Mouse (Mus musculus) MEL (cell line): ENCODE measurements around the gene Nqo1. TPM values are rescaled to one million over a fixed set of nuclear protein-coding genes. Genes with fewer than 3 reads are reported as not detected.

Source experiments
- DNase-seq: peaks from one replicate; pipeline ENCODE4 v3.0.0; 2011; ENCODE audit warnings: low read depth, low spot score
- H3K27ac ChIP-seq: 2 replicates; pipeline ENCODE4 v1.5.1; 2012; ENCODE audit warnings: low read depth, mild to moderate bottlenecking, control low read depth, low read length, moderate library complexity; ENCODE audit not compliant: control insufficient read depth
- H3K27me3 ChIP-seq, 2 experiments: fragments of 150-350 bp in 1 of 2; sonication (generic) in 1 of 2; 2 replicates each; pipeline ENCODE4 v1.6.1; 2012; ENCODE audit warnings: low read length in 2 of 2, mild to moderate bottlenecking in 2 of 2, improper control_type of control experiment in 1 of 2, moderate library complexity in 1 of 2; ENCODE audit not compliant: insufficient read depth in 2 of 2, control insufficient read depth in 1 of 2
- H3K36me3 ChIP-seq, 2 experiments: 2 replicates each; pipeline ENCODE4 v1.6.1; 2012 to 2014; ENCODE audit warnings: low read length in 2 of 2, improper control_type of control experiment in 1 of 2, inconsistent platforms in 1 of 2, mild to moderate bottlenecking in 1 of 2; ENCODE audit not compliant: insufficient read depth in 2 of 2, control insufficient read depth in 1 of 2
- H3K4me1 ChIP-seq, 2 experiments: fragments of 150-350 bp in 1 of 2; sonication (generic) in 1 of 2; 2 replicates each; pipeline ENCODE4 v1.6.1; 2012; ENCODE audit warnings: low read length in 2 of 2, improper control_type of control experiment in 1 of 2, mild to moderate bottlenecking in 1 of 2; ENCODE audit not compliant: insufficient read depth in 2 of 2, control insufficient read depth in 1 of 2
- H3K4me3 ChIP-seq, 2 experiments: fragments of 150-350 bp in 1 of 2; sonication (generic) in 1 of 2; 2 replicates each; pipeline ENCODE4 v1.5.1; 2012; ENCODE audit warnings: low read depth in 2 of 2, low read length in 2 of 2, mild to moderate bottlenecking in 2 of 2, moderate library complexity in 2 of 2, control low read depth in 1 of 2, improper control_type of control experiment in 1 of 2; ENCODE audit not compliant: control insufficient read depth in 1 of 2, insufficient read depth in 1 of 2
- H3K79me2 ChIP-seq: 2 replicates; pipeline ENCODE4 v1.6.1; 2012; ENCODE audit warnings: mild to moderate bottlenecking, low read length, moderate library complexity; ENCODE audit not compliant: control insufficient read depth, poor library complexity, insufficient read depth
- H3K9ac ChIP-seq: 2 replicates; pipeline ENCODE4 v1.6.1; 2012; ENCODE audit warnings: low read depth, mild to moderate bottlenecking, control low read depth, low read length, moderate library complexity; ENCODE audit not compliant: control insufficient read depth, poor library complexity, severe bottlenecking
- H3K9me3 ChIP-seq: fragments of 150-350 bp; sonication (generic); replicated peaks from 2 replicates; pipeline ENCODE4 v1.6.1; 2012; ENCODE audit warnings: mild to moderate bottlenecking, low read length, improper control_type of control experiment, moderate library complexity; ENCODE audit not compliant: insufficient read depth
- CHD1 ChIP-seq: IDR thresholded peaks from 2 replicates; pipeline ENCODE4 v1.6.1; 2012; ENCODE audit warnings: low read depth, mild to moderate bottlenecking, inconsistent platforms, low read length, improper control_type of control experiment
- CTCF ChIP-seq, 3 experiments: IDR thresholded peaks in 2 of 3; conservative IDR thresholded peaks in 1 of 3; 2 replicates each; pipeline ENCODE4 v1.5.1; 2011 to 2012; ENCODE audit warnings: low read length in 3 of 3, low read depth in 2 of 3, mild to moderate bottlenecking in 2 of 3, improper control_type of control experiment in 1 of 3, inconsistent platforms in 1 of 3, mixed read lengths in 1 of 3, moderate library complexity in 1 of 3; ENCODE audit not compliant: control insufficient read depth in 1 of 3, insufficient read depth in 1 of 3, poor library complexity in 1 of 3, severe bottlenecking in 1 of 3
- EP300 ChIP-seq, 2 experiments: IDR thresholded peaks; 2 replicates each; pipeline ENCODE4 v1.6.1; 2011; ENCODE audit warnings: improper control_type of control experiment in 2 of 2, low read length in 2 of 2, low read depth in 1 of 2, mild to moderate bottlenecking in 1 of 2
- GABPA ChIP-seq: IDR thresholded peaks from 2 replicates; pipeline ENCODE4 v1.6.1; 2012; ENCODE audit warnings: low read depth, mild to moderate bottlenecking, inconsistent platforms, low read length, improper control_type of control experiment, moderate library complexity
- HCFC1 ChIP-seq: IDR thresholded peaks from 2 replicates; pipeline ENCODE4 v1.6.1; 2012; ENCODE audit warnings: low read depth, mild to moderate bottlenecking, inconsistent platforms, low read length, improper control_type of control experiment, moderate library complexity
- JUND ChIP-seq: IDR thresholded peaks from 2 replicates; pipeline ENCODE4 v1.6.1; 2011; ENCODE audit warnings: low read depth, mild to moderate bottlenecking, improper control_type of control experiment, low read length
- KAT2A ChIP-seq: conservative IDR thresholded peaks from 2 replicates; pipeline ENCODE4 v1.6.1; 2012; ENCODE audit warnings: low read depth, low read length, improper control_type of control experiment, inconsistent platforms
- MAFK ChIP-seq: IDR thresholded peaks from 2 replicates; pipeline ENCODE4 v1.6.1; 2011; ENCODE audit warnings: low read depth, mild to moderate bottlenecking, low read length, improper control_type of control experiment, borderline replicate concordance
- MAZ ChIP-seq: IDR thresholded peaks from 2 replicates; pipeline ENCODE4 v1.6.1; 2012; ENCODE audit warnings: low read depth, mild to moderate bottlenecking, inconsistent platforms, low read length, improper control_type of control experiment
- MEF2A ChIP-seq: IDR thresholded peaks from 2 replicates; pipeline ENCODE4 v1.6.1; 2014; ENCODE audit warnings: low read depth, mild to moderate bottlenecking, inconsistent platforms, low read length, improper control_type of control experiment; ENCODE audit not compliant: poor library complexity, insufficient replicate concordance, severe bottlenecking; ENCODE audit errors: extremely low read depth
- MXI1 ChIP-seq: IDR thresholded peaks from 2 replicates; pipeline ENCODE4 v1.6.1; 2011; ENCODE audit warnings: mild to moderate bottlenecking, low read depth, low read length, improper control_type of control experiment
- MYB ChIP-seq: IDR thresholded peaks from 2 replicates; pipeline ENCODE4 v1.6.1; 2011; ENCODE audit warnings: mild to moderate bottlenecking, low read depth, low read length, improper control_type of control experiment
- MYC ChIP-seq: IDR thresholded peaks from 2 replicates; pipeline ENCODE4 v1.6.1; 2011; ENCODE audit warnings: low read depth, mild to moderate bottlenecking, low read length, improper control_type of control experiment, moderate library complexity
- NELFE ChIP-seq: IDR thresholded peaks from 2 replicates; pipeline ENCODE4 v1.6.1; 2011; ENCODE audit warnings: low read depth, low read length, improper control_type of control experiment
- NRF1 ChIP-seq: IDR thresholded peaks from 2 replicates; pipeline ENCODE4 v1.6.1; 2014; ENCODE audit warnings: low read depth, mild to moderate bottlenecking, inconsistent platforms, low read length, improper control_type of control experiment, moderate library complexity; ENCODE audit not compliant: poor library complexity, insufficient read depth, severe bottlenecking
- POLR2A ChIP-seq, 2 experiments: IDR thresholded peaks; 2 replicates each; pipeline ENCODE4 v1.6.1; 2011 to 2012; ENCODE audit warnings: low read length in 2 of 2, mild to moderate bottlenecking in 2 of 2, control low read depth in 1 of 2, improper control_type of control experiment in 1 of 2, low read depth in 1 of 2, moderate library complexity in 1 of 2; ENCODE audit not compliant: control insufficient read depth in 1 of 2, insufficient read depth in 1 of 2, poor library complexity in 1 of 2
- RAD21 ChIP-seq: IDR thresholded peaks from 2 replicates; pipeline ENCODE4 v1.6.1; 2011; ENCODE audit warnings: mild to moderate bottlenecking, low read depth, low read length, improper control_type of control experiment
- RCOR1 ChIP-seq: IDR thresholded peaks from 2 replicates; pipeline ENCODE4 v1.6.1; 2012; ENCODE audit warnings: low read depth, mild to moderate bottlenecking, inconsistent platforms, low read length, improper control_type of control experiment
- SMC3 ChIP-seq: IDR thresholded peaks from 2 replicates; pipeline ENCODE4 v1.6.1; 2011; ENCODE audit warnings: low read depth, low read length, improper control_type of control experiment
- TBP ChIP-seq: IDR thresholded peaks from 2 replicates; pipeline ENCODE4 v1.8.0; 2011; ENCODE audit warnings: low read depth, low read length, improper control_type of control experiment
- TCF12 ChIP-seq: IDR thresholded peaks from 2 replicates; pipeline ENCODE4 v1.6.1; 2014; ENCODE audit warnings: low read depth, mild to moderate bottlenecking, inconsistent platforms, low read length, improper control_type of control experiment, moderate library complexity
- ZC3H11A ChIP-seq: IDR thresholded peaks from 2 replicates; pipeline ENCODE4 v1.6.1; 2012; ENCODE audit warnings: low read depth, mild to moderate bottlenecking, inconsistent platforms, low read length, improper control_type of control experiment
- ZKSCAN1 ChIP-seq: IDR thresholded peaks from 2 replicates; pipeline ENCODE4 v1.6.1; 2012; ENCODE audit warnings: low read depth, mild to moderate bottlenecking, inconsistent platforms, low read length, improper control_type of control experiment, moderate library complexity
- ZNF384 ChIP-seq: IDR thresholded peaks from 2 replicates; pipeline ENCODE4 v1.6.1; 2012; ENCODE audit warnings: low read depth, mild to moderate bottlenecking, inconsistent platforms, low read length, improper control_type of control experiment
- polyA plus RNA-seq, 2 experiments: library from polyadenylated mRNA; stranded (reverse) in 1 of 2; unstranded in 1 of 2; fragments of >175 nt in 1 of 2; fragments of >200 nt in 1 of 2; gene quantifications; 2 replicates each; pipeline versions ENCODE4 v1.2.1 to v1.2.4; 2012; ENCODE audit warnings: low replicate concordance in 2 of 2, low read depth in 1 of 2; ENCODE audit not compliant: insufficient read length in 2 of 2, insufficient read depth in 1 of 2, missing spikeins in 1 of 2
- total RNA-seq: library from RNA; depleted of rRNA; stranded (reverse); fragments of 300-350 nt; gene quantifications from 2 replicates; pipeline ENCODE4 v1.2.3, GENCODE M21; 2012

Nqo1 gene
- total and polyA plus RNA-seq, 3 experiments: 8.0 to 8.8 TPM; not detected in 1

DNA sequence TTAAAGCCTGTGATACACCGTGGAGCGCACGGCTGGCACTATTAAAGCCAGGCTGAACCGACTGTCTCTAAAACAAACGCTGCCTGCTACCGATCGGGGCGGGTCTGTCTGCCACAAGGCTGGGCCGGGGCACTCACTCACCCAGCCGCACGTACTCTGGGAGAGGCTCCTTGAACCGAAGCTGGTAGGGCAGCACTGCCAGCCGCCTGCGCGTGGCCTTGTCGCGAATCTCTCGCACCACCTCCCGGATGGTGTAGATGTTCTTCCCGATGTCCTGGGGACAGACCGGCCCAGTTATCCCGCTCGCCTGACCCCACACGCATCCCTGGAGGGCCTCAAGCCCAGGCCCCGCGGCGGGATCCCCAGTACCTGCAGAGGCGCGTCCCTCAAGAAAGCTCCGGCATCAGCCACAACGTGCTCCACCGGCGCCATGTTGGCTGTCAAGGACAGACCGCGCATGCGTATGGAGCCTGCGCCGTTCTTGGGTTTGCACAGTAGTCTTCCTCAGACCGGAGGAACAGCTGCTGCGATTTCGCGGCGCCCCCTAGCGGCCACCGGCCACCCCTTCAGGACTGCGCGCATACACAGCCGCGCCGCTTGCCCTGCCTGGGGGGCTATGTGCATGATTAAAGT is 21.7 kb upstream of the Nqo1 start, which contains the start of gene Nob1 (continued):
- TF ChIP-seq CTCF (IDR thresholded peaks at IDR 0.05 in 2 of 3, conservative IDR thresholded peaks at IDR 0.05 in 1 of 3; ENCODE audit: control insufficient read depth in 1 of 3, insufficient read depth in 1 of 3, low read depth in 2 of 3, low read length in 3 of 3, poor library complexity in 1 of 3, severe bottlenecking in 1 of 3): peak; percentile 84 to 99 (median 97)
- TF ChIP-seq, all 39 proteins: peak for 18

DNA sequence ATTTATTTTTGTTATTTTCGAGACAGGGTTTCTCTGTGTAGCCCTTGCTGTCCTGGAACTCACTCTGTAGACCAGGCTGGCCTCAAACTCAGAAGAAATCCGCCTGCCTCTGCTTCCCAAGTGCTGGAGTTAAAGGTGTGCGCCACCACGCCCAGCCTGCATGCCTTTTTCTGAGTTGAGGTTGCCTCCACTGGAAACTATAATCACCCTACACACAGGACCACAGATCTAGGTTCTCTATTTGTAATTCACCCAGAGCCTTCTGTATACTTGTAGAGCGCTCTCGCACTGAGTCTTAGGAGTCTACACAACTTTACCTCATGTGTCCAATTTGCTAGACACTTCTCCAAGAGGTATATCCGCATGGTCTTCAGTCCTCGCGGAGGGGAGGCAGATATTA is 21.2 kb upstream of the Nqo1 start:
- Histone ChIP-seq H3K4me1 (peaks cover 6 to 22% of the 10 kb centered on the region in 2 experiments), H3K27ac (peak overlapping the region; percentile 48), H3K4me3 (peak overlapping the region; percentile 78 to 92), H3K36me3 (peaks cover 22 to 25% of the 10 kb centered on the region in 2 experiments), H3K27me3 (peaks cover 0 to 3% of the 10 kb centered on the region in 2 experiments; a peak in 2 of 4 replicates), H3K79me2 (peaks cover 40% of the 10 kb centered on the region), H3K9me3 (no peaks in the 10 kb centered on the region), H3K9ac (peak overlapping the region; percentile 82)
- DNase-seq: no peak
- TF ChIP-seq ZKSCAN1 (no peak), MAZ (no peak), CHD1 (0 out of 2 replicates have a peak, but pooled peaks have one; percentile 65), TBP (no peak), KAT2A (no peak)

DNA sequence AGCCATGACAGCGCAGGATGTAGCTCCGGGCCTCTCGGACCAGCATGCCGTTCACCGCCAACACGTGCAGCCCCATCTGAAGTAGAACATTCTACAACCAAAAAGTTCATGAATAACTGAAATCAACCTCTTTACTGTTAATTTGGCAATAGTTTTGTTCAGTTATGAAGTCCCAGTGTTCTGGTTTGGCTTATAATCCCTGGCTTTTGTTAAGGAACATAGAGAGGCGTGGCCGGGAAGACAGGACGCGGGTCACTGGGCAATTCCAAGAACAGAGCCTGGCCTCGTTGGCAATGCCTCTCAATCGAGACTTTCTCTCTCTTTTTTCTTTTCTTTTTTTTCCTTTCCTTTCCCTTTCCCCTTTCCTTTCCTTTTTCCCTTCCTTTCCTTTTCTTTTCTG is 14.0 kb upstream of the Nqo1 start:
- H3K27ac ChIP-seq: no peak overlapping the region
- DNase-seq: no peak

More for the DNA sequence above, 14.0 kb upstream of the Nqo1 start:
- H3K36me3 ChIP-seq: peaks cover 3 to 30% of the 10 kb centered on the region in 2 experiments; a peak in 3 of 4 replicates
- TF ChIP-seq RAD21: no peak
- no peak for TF ChIP-seq MAZ
- TF ChIP-seq MYC: no peak
- no peak for TF ChIP-seq MXI1
- no peak for TF ChIP-seq GABPA
- TF ChIP-seq RCOR1: no peak
- TF ChIP-seq EP300 (IDR thresholded peaks at IDR 0.05; ENCODE audit: low read depth in 1 of 2, low read length in 2 of 2): no peak
- no peak for TF ChIP-seq ZNF384
- TF ChIP-seq SMC3: no peak
- TF ChIP-seq JUND: no peak
- no peak for TF ChIP-seq NRF1
- TF ChIP-seq MYB: no peak
- no peak for TF ChIP-seq MAFK
- no peak for TF ChIP-seq POLR2A (IDR thresholded peaks at IDR 0.05; ENCODE audit: control insufficient read depth in 1 of 2, insufficient read depth in 1 of 2, low read depth in 1 of 2, low read length in 2 of 2, poor library complexity in 1 of 2)
- TF ChIP-seq MEF2A: no peak
- TF ChIP-seq ZKSCAN1: no peak
- TF ChIP-seq NELFE: no peak
- TF ChIP-seq HCFC1: no peak
- no peak for TF ChIP-seq ZC3H11A
- TF ChIP-seq TCF12: no peak
- H3K4me3 ChIP-seq: no peak overlapping the region
- H3K79me2 ChIP-seq: peaks cover 13% of the 10 kb centered on the region; the same call in 1 of the 2 replicates
- H3K9me3 ChIP-seq: no peaks in the 10 kb centered on the region
- H3K9ac ChIP-seq: no peak overlapping the region
- no peaks in the 10 kb centered on the region for H3K27me3 ChIP-seq
- H3K4me1 ChIP-seq: peaks cover 0 to 4% of the 10 kb centered on the region in 2 experiments; a peak in 1 of 4 replicates
